Mouse (Mus musculus): ENCODE measurements around the gene Arhgef1. TPM values are rescaled to one million over a fixed set of nuclear protein-coding genes. Genes with fewer than 3 reads are reported as not detected.

The Arhgef1 gene
- 91.2 and 91.8 TPM in 2 replicates for polyA plus RNA-seq (2016; fragmentation: Nextera tagmentation; extraction: Ambion mirVana)

DNA sequence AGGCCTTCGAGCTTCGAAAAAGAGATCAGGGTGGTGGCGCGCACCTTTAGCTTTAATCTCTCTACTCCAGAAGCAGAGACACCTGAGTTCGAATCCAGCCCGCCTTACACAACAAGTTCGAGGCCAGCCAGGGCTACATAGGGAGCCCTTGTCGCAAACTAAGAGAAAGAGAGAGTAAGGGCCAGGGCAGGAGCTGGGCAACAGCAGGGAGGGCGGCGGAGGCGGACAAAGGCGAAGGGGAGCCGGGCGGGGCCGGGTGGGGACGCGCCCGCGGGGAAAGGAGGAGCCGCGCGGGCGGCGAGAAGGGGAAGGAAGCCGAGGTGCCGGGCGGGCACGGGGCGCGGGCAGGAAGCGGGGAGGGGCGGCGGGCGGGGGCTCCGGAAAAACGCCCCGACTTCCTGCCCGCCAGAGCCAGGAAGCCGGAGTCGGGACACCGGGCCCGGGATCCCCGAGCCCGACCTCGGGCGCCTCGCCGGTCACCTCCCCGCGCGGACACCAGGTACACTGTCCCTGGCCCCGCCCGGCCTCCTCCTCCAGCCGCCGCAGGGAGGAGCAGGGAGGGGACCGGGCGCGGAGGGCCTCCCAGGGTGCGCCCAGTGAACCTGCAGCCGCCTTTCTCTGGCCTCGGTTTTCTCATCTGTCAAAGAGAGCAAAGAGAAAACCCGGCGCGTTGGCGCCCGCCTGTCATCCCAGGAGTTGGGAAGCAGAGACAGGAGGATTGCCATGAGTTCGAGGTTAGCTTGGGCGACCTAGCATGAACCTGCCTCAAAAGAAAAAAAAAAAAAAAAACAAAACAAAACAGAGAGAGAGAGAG is at the start of gene Arhgef1:
Arhgef1 (plus strand) TSS at position 283 of the 814 bp plus-strand sequence.
- Histone ChIP-seq H3K9ac (peak within 1 kb of the TSS; percentile 81), H3K36me3 (peaks cover 3% of the 10 kb centered on the region; the same call in 1 of the 2 replicates), H3K27ac (peak within 1 kb of the TSS; percentile 71), H3K4me1 (peaks cover 33% of the 10 kb centered on the region), H3K4me3 (peak within 1 kb of the TSS; percentile 67), H3K27me3 (no peaks in the 10 kb centered on the region), H3K9me3 (replicated peaks) (no peaks in the 10 kb centered on the region), H3K4me2 (replicated peaks) (peak within 1 kb of the TSS; percentile 82)
- WGBS = 9% methylated on average over 36 of the region's 68 CpGs
- no peak for ATAC-seq (ENCODE audit: low FRiP score)

DNA sequence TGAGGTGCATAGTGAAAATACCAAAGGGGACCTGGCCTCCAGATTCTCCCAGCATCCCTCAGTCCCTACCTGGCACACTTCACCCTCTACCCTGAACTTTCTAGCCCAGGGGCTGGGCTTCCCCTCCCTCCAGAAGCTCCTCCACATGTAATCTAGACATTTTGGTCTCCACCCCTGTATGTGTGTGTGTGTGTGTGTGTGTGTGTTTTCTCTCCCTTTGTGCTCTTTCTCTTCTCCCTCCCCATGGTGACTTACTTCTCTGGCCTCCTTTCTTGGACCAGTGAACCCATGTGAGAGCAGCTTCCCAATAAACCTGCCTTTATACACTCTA is 49.5 kb upstream of the Arhgef1 start:
- Histone ChIP-seq H3K9ac (no peak overlapping the region), H3K27ac (no peak overlapping the region), H3K36me3 (no peaks in the 10 kb centered on the region), H3K9me3 (replicated peaks) (no peaks in the 10 kb centered on the region), H3K4me2 (replicated peaks) (no peak overlapping the region), H3K4me3 (no peak overlapping the region), H3K4me1 (no peaks in the 10 kb centered on the region), H3K27me3 (no peaks in the 10 kb centered on the region)
- ATAC-seq (ENCODE audit: low FRiP score) = no peak

DNA sequence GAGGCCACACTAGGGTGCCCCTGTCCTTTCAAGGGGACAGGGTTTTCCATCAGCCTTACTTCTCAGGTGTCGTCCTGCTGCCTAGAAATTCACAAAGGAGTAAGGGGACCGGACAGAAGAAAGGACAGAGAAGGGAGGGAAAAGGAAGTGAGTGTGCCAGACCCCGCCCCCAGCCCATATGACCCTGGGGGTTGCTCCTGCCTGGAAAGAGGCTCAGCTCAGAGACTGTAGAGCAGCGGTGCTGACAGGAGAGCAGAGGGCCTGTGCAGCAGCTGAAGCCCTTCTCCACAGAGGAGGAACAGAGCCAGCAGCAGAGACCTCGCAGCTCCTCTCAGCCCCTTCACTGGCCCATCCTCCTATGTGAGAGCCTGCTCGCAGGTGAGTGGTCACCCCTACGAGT is 49.0 kb upstream of the Arhgef1 start:
- ATAC-seq (ENCODE audit: low FRiP score) = no peak
- H3K9ac ChIP-seq = no peak overlapping the region
- H3K36me3 ChIP-seq = no peaks in the 10 kb centered on the region
- H3K27ac ChIP-seq = no peak overlapping the region
- H3K4me2 ChIP-seq (replicated peaks) = 0 out of 2 replicates have a peak overlapping the region, but pooled peaks have one; percentile 8
- H3K27me3 ChIP-seq = no peaks in the 10 kb centered on the region
- no peaks in the 10 kb centered on the region for H3K9me3 ChIP-seq (replicated peaks)
- no peaks in the 10 kb centered on the region for H3K4me1 ChIP-seq
- H3K4me3 ChIP-seq = no peak overlapping the region
- WGBS = 45% methylated on average over 7 of the region's 7 CpGs

DNA sequence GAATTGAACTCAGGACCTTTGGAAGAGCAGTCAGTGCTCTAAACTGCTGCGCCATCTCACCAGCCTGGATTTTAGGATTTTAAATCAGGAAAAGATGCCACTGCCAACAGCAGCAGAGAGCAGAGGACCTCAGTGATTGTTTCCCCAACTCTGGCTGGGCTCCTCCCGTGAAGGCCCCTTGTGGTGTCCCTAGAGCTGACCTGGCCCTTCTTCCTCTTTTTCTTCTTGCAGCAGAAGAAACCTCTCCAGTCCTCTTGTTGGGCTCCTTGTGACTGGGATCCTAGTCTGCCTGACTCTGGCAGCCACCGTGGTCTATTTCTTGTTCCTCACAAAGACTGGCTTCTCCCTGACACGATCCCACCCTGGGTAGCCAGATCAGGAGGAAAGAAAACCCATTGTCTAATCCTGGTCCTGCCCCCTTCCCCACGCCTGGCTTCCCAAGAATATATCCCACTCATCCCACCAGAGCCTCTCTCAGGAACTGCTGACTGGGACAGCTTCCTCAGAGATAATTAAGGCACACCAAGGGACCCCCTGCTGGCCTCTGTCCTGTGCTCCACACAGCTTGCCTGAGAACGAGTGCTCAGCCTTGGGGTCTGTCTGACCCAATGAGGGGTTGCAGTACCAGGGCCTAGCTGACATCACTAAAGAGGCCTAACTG is 46.1 kb upstream of the Arhgef1 start:
- Histone ChIP-seq H3K4me2 (replicated peaks) (no peak overlapping the region), H3K27me3 (no peaks in the 10 kb centered on the region), H3K9me3 (replicated peaks) (no peaks in the 10 kb centered on the region), H3K36me3 (no peaks in the 10 kb centered on the region), H3K4me1 (no peaks in the 10 kb centered on the region), H3K4me3 (no peak overlapping the region), H3K9ac (no peak overlapping the region), H3K27ac (no peak overlapping the region)
- no peak for ATAC-seq (ENCODE audit: low FRiP score)
- WGBS = 34% methylated on average over 6 of the region's 6 CpGs

DNA sequence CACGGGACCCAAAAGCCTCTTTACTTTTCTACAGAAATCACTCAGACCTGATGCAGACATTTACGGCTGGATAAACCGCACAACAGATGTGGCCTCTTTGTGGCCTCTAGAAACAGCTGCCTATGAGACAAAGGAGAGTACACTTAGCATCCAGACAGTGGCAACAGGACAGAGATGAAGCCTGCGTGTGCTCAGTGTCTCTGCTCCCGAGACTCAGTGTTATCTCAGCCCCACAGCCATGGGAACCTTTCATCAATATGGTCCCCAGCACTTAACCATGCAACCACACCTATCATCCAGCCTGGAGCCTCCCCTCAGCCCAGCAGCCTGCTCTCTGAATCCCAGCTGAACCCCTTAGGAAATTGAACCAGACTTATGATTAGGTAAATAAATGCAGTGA is 43.5 kb upstream of the Arhgef1 start:
- WGBS = 75% methylated on average over 5 of the region's 5 CpGs
- Histone ChIP-seq H3K27ac (no peak overlapping the region), H3K9me3 (replicated peaks) (no peaks in the 10 kb centered on the region), H3K4me2 (replicated peaks) (no peak overlapping the region), H3K4me3 (no peak overlapping the region), H3K36me3 (no peaks in the 10 kb centered on the region), H3K27me3 (no peaks in the 10 kb centered on the region), H3K9ac (no peak overlapping the region), H3K4me1 (no peaks in the 10 kb centered on the region)
- ATAC-seq (ENCODE audit: low FRiP score) = no peak

DNA sequence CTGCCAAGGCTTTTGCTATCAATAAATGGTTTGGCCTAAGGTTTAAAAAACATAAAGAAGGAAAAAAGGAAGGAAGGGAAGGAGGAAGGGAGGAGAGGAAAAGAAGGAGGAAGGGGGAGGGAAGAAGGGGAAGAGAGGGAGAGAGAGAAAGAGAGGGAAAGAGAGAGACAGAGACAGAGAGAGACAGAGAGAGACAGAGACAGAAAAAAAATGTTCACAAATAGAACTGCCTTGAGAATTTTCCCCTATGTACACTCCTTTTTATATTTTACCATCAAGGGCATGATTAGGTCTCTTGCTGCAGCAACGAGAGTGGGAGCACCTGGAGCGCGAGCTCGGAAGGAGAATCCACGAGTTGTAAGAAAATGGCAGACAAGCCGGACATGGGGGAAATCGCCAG is 40.8 kb upstream of the Arhgef1 start, which contains the start of gene Gm9844:
Gm9844 (plus strand) TSS at position 301 of the 400 bp plus-strand sequence.
- no peaks in the 10 kb centered on the region for H3K27me3 ChIP-seq
- H3K4me3 ChIP-seq = no peak within 1 kb of the TSS
- WGBS = 88% methylated on average over 7 of the region's 7 CpGs
- H3K9ac ChIP-seq = no peak within 1 kb of the TSS
- no peaks in the 10 kb centered on the region for H3K36me3 ChIP-seq
- H3K9me3 ChIP-seq (replicated peaks) = no peaks in the 10 kb centered on the region
- ATAC-seq (ENCODE audit: low FRiP score) = no peak
- no peak within 1 kb of the TSS for H3K4me2 ChIP-seq (replicated peaks)
- no peaks in the 10 kb centered on the region for H3K4me1 ChIP-seq
- H3K27ac ChIP-seq = no peak within 1 kb of the TSS

DNA sequence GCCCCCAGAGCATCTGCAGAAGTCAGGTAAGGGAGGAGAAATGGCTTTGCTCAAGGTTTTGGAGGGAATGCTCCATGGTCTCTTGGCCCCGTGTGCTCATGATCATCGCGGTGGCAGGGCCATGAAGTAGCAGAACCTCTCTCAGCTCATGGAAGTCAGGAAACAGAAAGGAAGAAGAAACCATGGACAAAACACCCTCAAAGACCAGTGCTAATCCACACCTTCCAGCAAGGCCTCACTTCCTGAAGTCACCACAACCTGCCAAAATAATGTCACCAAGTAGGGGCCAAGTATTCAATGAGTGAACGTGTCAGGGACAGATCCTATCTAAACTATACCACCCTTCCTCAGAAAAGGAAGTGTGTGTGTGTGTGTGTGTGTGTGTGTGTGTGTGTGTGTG is 39.9 kb upstream of the Arhgef1 start:
- Histone ChIP-seq H3K36me3 (no peaks in the 10 kb centered on the region), H3K27me3 (no peaks in the 10 kb centered on the region), H3K9me3 (replicated peaks) (no peaks in the 10 kb centered on the region), H3K4me3 (no peak overlapping the region), H3K9ac (no peak overlapping the region), H3K27ac (no peak overlapping the region), H3K4me2 (replicated peaks) (no peak overlapping the region), H3K4me1 (no peaks in the 10 kb centered on the region)
- no peak for ATAC-seq (ENCODE audit: low FRiP score)
- 86% methylated on average over 4 of the region's 4 CpGs for WGBS

DNA sequence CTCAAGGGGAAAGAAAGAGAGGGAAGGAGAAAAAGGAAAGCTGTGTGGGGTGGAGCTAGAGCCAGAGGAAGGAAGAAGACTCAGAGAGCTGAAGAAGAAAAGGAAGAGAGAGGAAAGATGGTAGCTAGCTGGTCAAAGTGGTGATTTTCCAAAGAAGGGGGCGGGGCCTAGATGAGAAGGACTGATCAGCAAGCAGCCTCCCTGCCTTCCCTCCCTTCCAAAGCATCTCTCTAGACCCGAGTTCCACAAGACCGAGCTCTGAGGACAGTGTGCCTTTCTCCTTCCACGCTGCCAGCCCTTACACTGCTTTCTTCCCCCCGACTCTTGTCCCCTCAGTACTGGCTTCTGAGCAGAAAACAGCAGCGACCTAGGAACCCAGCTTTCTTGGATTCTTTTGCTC is 38.6 kb upstream of the Arhgef1 start:
- Histone ChIP-seq H3K9ac (0 out of 2 replicates have a peak overlapping the region, but pooled peaks have one; percentile 3), H3K27me3 (no peaks in the 10 kb centered on the region), H3K9me3 (replicated peaks) (no peaks in the 10 kb centered on the region), H3K27ac (no peak overlapping the region), H3K4me1 (no peaks in the 10 kb centered on the region), H3K4me2 (replicated peaks) (no peak overlapping the region), H3K36me3 (no peaks in the 10 kb centered on the region), H3K4me3 (no peak overlapping the region)
- no peak for ATAC-seq (ENCODE audit: low FRiP score)
- WGBS = 31% methylated on average over 6 of the region's 6 CpGs

DNA sequence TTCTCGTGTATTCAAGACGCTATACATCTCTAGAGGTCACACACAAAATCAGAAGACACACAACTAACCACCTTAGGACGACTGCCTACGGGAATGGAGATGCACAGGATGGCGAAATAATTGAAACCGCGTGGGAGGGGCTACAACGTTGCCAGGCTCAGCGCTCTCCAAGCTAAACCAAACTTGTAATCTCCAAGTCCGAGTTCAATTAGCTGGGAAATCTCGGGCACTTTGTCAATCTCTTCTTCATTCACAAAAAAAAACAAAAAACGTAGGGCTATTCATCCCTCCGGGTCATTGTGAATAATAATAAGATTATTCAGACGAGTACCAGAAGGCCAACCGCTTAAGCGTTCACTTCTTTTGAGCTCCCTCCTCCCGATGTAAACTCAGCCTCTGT is 33.6 kb upstream of the Arhgef1 start:
- Histone ChIP-seq H3K4me2 (replicated peaks) (no peak overlapping the region), H3K9me3 (replicated peaks) (peaks cover 3% of the 10 kb centered on the region; the same call in 1 of the 2 replicates), H3K4me3 (no peak overlapping the region), H3K27me3 (peaks cover 14% of the 10 kb centered on the region), H3K36me3 (no peaks in the 10 kb centered on the region), H3K4me1 (no peaks in the 10 kb centered on the region), H3K27ac (no peak overlapping the region), H3K9ac (no peak overlapping the region)
- 57% methylated on average over 17 of the region's 17 CpGs for WGBS
- ATAC-seq (ENCODE audit: low FRiP score) = no peak

DNA sequence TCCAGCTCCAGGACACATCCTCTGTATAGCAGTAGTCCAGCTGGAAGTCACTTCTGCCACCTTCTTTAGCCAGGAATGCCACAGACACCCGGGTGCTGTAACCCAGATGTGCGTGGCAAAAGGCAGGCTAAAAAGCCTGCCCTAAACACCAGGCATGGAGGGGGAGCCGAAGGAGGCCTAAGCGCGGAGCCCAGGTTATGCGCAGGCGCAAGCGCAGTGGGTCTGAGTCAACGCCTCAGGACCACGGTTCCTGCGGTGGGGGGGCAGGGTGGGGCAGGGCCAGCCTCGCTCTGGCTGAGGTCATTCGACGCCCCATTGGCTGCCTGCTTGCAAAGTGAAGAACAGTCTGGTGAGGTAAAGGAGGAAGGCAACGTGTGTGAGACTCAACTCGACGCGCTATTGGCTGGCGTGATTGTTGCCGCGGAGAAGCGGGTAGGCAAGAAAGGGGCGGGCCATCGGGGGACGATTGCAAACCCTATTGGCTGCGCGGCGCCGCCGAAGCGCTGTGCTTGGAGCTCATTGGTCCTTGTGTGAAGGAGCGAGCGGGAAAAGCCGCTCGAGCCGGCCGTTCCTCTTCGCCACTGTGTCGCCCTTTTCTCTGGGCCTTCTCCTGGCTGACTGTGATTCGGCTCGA is 33.1 kb upstream of the Arhgef1 start, which contains the start of the genes Lypd4 and Dmrtc2:
Lypd4 (minus strand) TSS at position 410 of the 634 bp plus-strand sequence.
Dmrtc2 (plus strand) TSS at position 526 of the 634 bp plus-strand sequence.
- ATAC-seq (ENCODE audit: low FRiP score) = no peak

DNA sequence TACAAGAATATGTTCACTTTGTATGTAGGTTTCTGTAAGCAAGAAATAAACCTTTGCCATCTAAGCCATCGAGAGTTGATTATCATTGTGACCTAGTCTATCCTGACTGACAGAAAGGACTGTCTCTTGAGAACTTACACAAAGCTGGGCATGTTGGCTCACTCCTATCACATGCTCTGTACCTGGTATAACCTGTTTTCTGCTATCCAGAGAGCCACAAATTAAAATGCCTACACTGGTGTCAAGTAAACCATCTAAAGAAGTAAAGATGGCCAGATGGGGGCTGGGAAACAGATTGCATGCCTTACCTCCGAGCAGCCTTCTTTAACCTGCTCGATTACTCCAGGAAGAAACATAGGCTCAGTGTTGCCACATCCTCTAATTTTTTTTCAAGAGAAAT is 25.1 kb upstream of the Arhgef1 start:
- Histone ChIP-seq H3K4me1 (no peaks in the 10 kb centered on the region), H3K36me3 (no peaks in the 10 kb centered on the region), H3K27ac (no peak overlapping the region), H3K27me3 (no peaks in the 10 kb centered on the region), H3K9ac (no peak overlapping the region), H3K4me3 (no peak overlapping the region), H3K4me2 (replicated peaks) (no peak overlapping the region), H3K9me3 (replicated peaks) (no peaks in the 10 kb centered on the region)
- WGBS = 86% methylated on average over 3 of the region's 3 CpGs
- no peak for ATAC-seq (ENCODE audit: low FRiP score)

More for the DNA sequence above, 33.1 kb upstream of the Arhgef1 start, which contains the start of the genes Lypd4 and Dmrtc2:
- peaks cover 14% of the 10 kb centered on the region for H3K27me3 ChIP-seq
- H3K9me3 ChIP-seq (replicated peaks) = peaks cover 3% of the 10 kb centered on the region; the same call in 1 of the 2 replicates
- H3K27ac ChIP-seq = no peak within 1 kb of the TSS
- peak within 1 kb of the TSS; percentile 15; the same call in 1 of the 2 replicates for H3K4me2 ChIP-seq (replicated peaks)
- WGBS = 54% methylated on average over 41 of the region's 41 CpGs
- no peak within 1 kb of the TSS for H3K4me3 ChIP-seq
- no peaks in the 10 kb centered on the region for H3K4me1 ChIP-seq
- no peaks in the 10 kb centered on the region for H3K36me3 ChIP-seq
- no peak within 1 kb of the TSS for H3K9ac ChIP-seq

DNA sequence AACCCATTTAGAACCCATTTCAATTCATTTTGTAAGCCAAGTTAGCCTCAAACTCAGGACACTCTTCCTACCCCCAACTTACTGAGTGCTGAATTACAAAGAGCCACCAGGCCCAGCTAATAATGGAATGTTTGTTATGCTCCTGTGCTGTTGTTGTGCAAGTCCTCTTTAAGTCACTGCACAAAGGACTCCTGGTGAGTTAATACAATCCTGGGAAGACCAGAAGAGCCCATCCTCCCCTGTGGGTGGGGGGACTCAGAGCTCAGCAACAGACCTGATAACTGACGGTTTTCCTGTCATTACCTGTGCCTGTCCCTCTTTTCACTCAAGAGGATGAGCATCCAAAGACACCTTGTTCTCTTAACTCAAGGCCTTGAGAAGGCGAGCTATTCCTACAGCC is 23.1 kb upstream of the Arhgef1 start:
- no peak overlapping the region for H3K4me2 ChIP-seq (replicated peaks)
- no peak overlapping the region for H3K27ac ChIP-seq
- H3K4me1 ChIP-seq = no peaks in the 10 kb centered on the region
- ATAC-seq (ENCODE audit: low FRiP score) = no peak
- no peaks in the 10 kb centered on the region for H3K36me3 ChIP-seq
- no peaks in the 10 kb centered on the region for H3K9me3 ChIP-seq (replicated peaks)
- H3K9ac ChIP-seq = no peak overlapping the region
- 20% methylated on average over 2 of the region's 2 CpGs for WGBS
- no peaks in the 10 kb centered on the region for H3K27me3 ChIP-seq
- no peak overlapping the region for H3K4me3 ChIP-seq

All from hindbrain, embryonic 12.5 days (tissue).